8 mouse cellular contexts compared by ENCODE assay signal in the genomic region with DNA sequence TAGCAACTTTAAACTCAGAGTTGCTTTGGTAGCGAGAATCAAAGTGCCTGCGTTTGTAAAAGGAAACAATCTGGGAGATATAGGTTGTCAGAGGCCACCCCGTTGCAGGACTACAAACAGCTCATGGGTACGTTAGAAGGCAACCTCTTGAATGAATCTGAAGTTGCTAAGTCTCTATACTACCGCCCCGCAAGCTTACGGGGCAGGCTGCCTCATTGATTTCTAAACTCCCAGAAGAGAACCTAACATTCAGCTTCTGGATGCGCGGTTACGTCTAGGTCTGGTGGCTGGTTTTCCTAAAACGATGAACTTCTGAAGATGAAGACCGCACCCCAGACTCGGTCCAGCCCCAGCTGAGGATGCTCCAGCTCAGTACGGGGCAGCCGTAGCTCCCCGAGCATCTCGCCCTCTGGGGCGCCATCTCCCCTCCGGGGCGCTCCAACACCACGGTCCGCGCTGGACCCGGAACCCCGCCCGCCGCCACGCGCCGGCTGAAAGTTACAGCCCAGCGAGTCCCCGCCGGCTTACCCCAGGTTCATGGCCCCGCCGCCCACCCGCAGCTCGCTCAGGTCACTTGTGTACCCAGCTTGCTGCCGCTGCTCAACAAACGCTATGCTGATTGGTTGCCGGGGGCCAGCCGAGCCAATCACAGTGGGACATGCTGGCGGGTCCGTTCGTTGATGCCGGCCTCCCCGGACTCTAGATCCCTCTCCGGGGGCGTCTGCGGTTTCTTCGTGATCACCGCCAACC. TPM values are rescaled to one million over a fixed set of nuclear protein-coding genes. Genes with fewer than 3 reads are reported as not detected.
A peak's percentile ranks its signal among the peaks of the same experiment; 100 is the strongest.
DNase-seq lines count a peak whose midpoint lies in the region; ATAC-seq lines count a peak whose summit lies in the region.

A gene (minus strand): TSS at position 567 of the 750 bp plus-strand sequence.

- H3K4me3 ChIP-seq in heart, embryonic 13.5 days: peak within 1 kb of the TSS; percentile 90
- peak within 1 kb of the TSS; percentile 85 for H3K4me3 ChIP-seq in liver, embryonic 12.5 days
- peak within 1 kb of the TSS; percentile 93 for H3K4me3 ChIP-seq in stomach, embryonic 15.5 days (replicated peaks)

- peak within 1 kb of the TSS; percentile 73 for H3K4me2 ChIP-seq in heart, embryonic 13.5 days
- H3K4me2 ChIP-seq in liver, embryonic 12.5 days: peak within 1 kb of the TSS; percentile 84
- H3K4me2 ChIP-seq in stomach, embryonic 15.5 days: peak within 1 kb of the TSS; percentile 72

- peak within 1 kb of the TSS; percentile 64 for H3K27ac ChIP-seq in heart, embryonic 13.5 days (replicated peaks)
- H3K27ac ChIP-seq in liver, embryonic 12.5 days: peak within 1 kb of the TSS; percentile 67
- peak within 1 kb of the TSS; percentile 64 for H3K27ac ChIP-seq in stomach, embryonic 15.5 days

- peak; percentile 94 for ATAC-seq in erythroid progenitor cell, adult 5-6 weeks (replicated peaks; ENCODE audit: low FRiP score, poor library complexity, severe bottlenecking)
- ATAC-seq in heart, embryonic 13.5 days (ENCODE audit: extremely low read depth, insufficient number of reproducible peaks, low FRiP score, low TSS enrichment): peak; percentile 86
- peak; percentile 92 for ATAC-seq in liver, embryonic 12.5 days
- ATAC-seq in stomach, embryonic 15.5 days (ENCODE audit: insufficient read depth, low FRiP score, low read depth): peak; percentile 96

- H3K27me3 ChIP-seq in heart, embryonic 13.5 days (replicated peaks): no peaks in the 10 kb centered on the region
- H3K27me3 ChIP-seq in liver, embryonic 12.5 days (replicated peaks): no peaks in the 10 kb centered on the region
- no peaks in the 10 kb centered on the region for H3K27me3 ChIP-seq in stomach, embryonic 15.5 days (replicated peaks)

- H3K4me1 ChIP-seq in heart, embryonic 13.5 days: peaks cover 16% of the 10 kb centered on the region
- peaks cover 17% of the 10 kb centered on the region for H3K4me1 ChIP-seq in liver, embryonic 12.5 days
- H3K4me1 ChIP-seq in stomach, embryonic 15.5 days: no peaks in the 10 kb centered on the region

- peaks cover 19% of the 10 kb centered on the region for H3K36me3 ChIP-seq in heart, embryonic 13.5 days
- peaks cover 3% of the 10 kb centered on the region; the same call in 1 of the 2 replicates for H3K36me3 ChIP-seq in liver, embryonic 12.5 days
- no peaks in the 10 kb centered on the region for H3K36me3 ChIP-seq in stomach, embryonic 15.5 days

- H3K9me3 ChIP-seq in heart, embryonic 13.5 days: no peaks in the 10 kb centered on the region
- no peaks in the 10 kb centered on the region for H3K9me3 ChIP-seq in liver, embryonic 12.5 days (replicated peaks)
- H3K9me3 ChIP-seq in stomach, embryonic 15.5 days: no peaks in the 10 kb centered on the region

- peak within 1 kb of the TSS; percentile 86 for H3K9ac ChIP-seq in heart, embryonic 13.5 days
- peak within 1 kb of the TSS; percentile 75 for H3K9ac ChIP-seq in liver, embryonic 12.5 days
- H3K9ac ChIP-seq in stomach, embryonic 15.5 days: peak within 1 kb of the TSS; percentile 52; the same call in 1 of the 2 replicates

- WGBS in heart, embryonic 13.5 days: under 1% methylated on average over 51 of the region's 51 CpGs
- WGBS in liver, embryonic 12.5 days (ENCODE audit: insufficient replicate concordance): under 1% methylated on average over 51 of the region's 51 CpGs
- WGBS in stomach, embryonic 15.5 days: under 1% methylated on average over 51 of the region's 51 CpGs

- DNase-seq in CD4-positive helper T cell, adult 2 months (ENCODE audit: low read depth, low spot score): peak; percentile 95
- peak; percentile 87 for DNase-seq in brain, embryonic 18.5 days (ENCODE audit: low read depth, low spot score)
- DNase-seq in kidney, postnatal 10 days: peak; percentile 98
- peak; percentile 98 to 99 for DNase-seq in natural killer cell, adult 2 months (ENCODE audit: low spot score in 2 of 2)

RNA-seq across cellular contexts. Expression of the gene that starts here (rescaled TPM):
- 2.5 and 5.9 TPM in 2 replicates for total RNA-seq in erythroid progenitor cell, adult 5-6 weeks (2015; ENCODE audit: low replicate concordance)
- 5.2 and 11.3 TPM in 2 replicates for total RNA-seq in erythroid progenitor cell, adult 5-6 weeks (2017; ENCODE audit: low replicate concordance)
- polyA plus RNA-seq in heart, embryonic 13.5 days (2015; fragmentation: Nextera tagmentation; extraction: Ambion mirVana): 7.6 and 9.1 TPM in 2 replicates
- polyA plus RNA-seq in liver, embryonic 12.5 days (2016; fragmentation: Nextera tagmentation; extraction: Ambion mirVana): 5.1 and 5.8 TPM in 2 replicates
- polyA plus RNA-seq in stomach, embryonic 15.5 days (2015; fragmentation: Nextera tagmentation; extraction: Ambion mirVana): 11.2 and 13.0 TPM in 2 replicates

Comparison
In these comparisons a context has a peak if more than half of its experiments do, and no peak if none do; other contexts are left out.
1. Peak in every context shown above with its lines: DNase-seq, ATAC-seq, H3K4me3 ChIP-seq and H3K27ac ChIP-seq.